Mouse (Mus musculus) right cerebral cortex, adult 2 months (tissue): ENCODE data around the gene Mylip.
A peak's percentile ranks its signal among the peaks of the same experiment; 100 is the strongest.

Experiments used
- DNase-seq, 2 experiments: peaks; one replicate each; pipeline ENCODE4 v3.0.0; 2021 to 2022; ENCODE audit warnings: low spot score in 2 of 2

Gene Mylip

GRCm38 (mm10) chr13:45389448-45390311 is at the start of gene Mylip:
Gene Mylip, plus strand, starts transcription at chr13:45389742.
- DNase-seq, result peak; percentile 97 to 98

- DNase-seq, result no peak
These were observed 47.6 kb upstream of the Mylip start for GRCm38 (mm10) chr13:45341991-45342390.

- no peak for DNase-seq
These were observed 46.0 kb upstream of the Mylip start for GRCm38 (mm10) chr13:45343541-45343940.

- DNase-seq, result no peak
These were observed 45.6 kb upstream of the Mylip start for GRCm38 (mm10) chr13:45343966-45344365.

GRCm38 (mm10) chr13:45345471-45346159 is 43.9 kb upstream of the Mylip start:
- DNase-seq, result peak in 1 of 2 experiments; percentile 6

GRCm38 (mm10) chr13:45351483-45351882 is 38.1 kb upstream of the Mylip start:
- no peak for DNase-seq

GRCm38 (mm10) chr13:45354824-45355223 is 34.7 kb upstream of the Mylip start:
- DNase-seq, result peak in 1 of 2 experiments; percentile 2

GRCm38 (mm10) chr13:45358208-45358607 is 31.3 kb upstream of the Mylip start:
- no peak for DNase-seq

GRCm38 (mm10) chr13:45358676-45359323 is 30.7 kb upstream of the Mylip start:
- DNase-seq, result no peak

- DNase-seq, result no peak
These were observed 23.8 kb upstream of the Mylip start for GRCm38 (mm10) chr13:45365788-45366187.

GRCm38 (mm10) chr13:45371673-45372072 is 17.9 kb upstream of the Mylip start:
- DNase-seq, result no peak

- DNase-seq, result no peak
These were observed 17.1 kb upstream of the Mylip start for GRCm38 (mm10) chr13:45372456-45372855.

- no peak for DNase-seq
These were observed 14.7 kb upstream of the Mylip start for GRCm38 (mm10) chr13:45374846-45375245.

GRCm38 (mm10) chr13:45382208-45382607 is 7.3 kb upstream of the Mylip start:
- DNase-seq, result no peak

GRCm38 (mm10) chr13:45384636-45385035 is 4.9 kb upstream of the Mylip start:
- no peak for DNase-seq

- no peak for DNase-seq
These were observed 4.0 kb upstream of the Mylip start for GRCm38 (mm10) chr13:45385521-45385920.

GRCm38 (mm10) chr13:45386253-45386652 is 3.3 kb upstream of the Mylip start:
- DNase-seq, result peak in 1 of 2 experiments; percentile 30

GRCm38 (mm10) chr13:45387231-45387630 is 2.3 kb upstream of the Mylip start:
- no peak for DNase-seq

- DNase-seq, result no peak
These were observed 1.2 kb upstream of the Mylip start for GRCm38 (mm10) chr13:45388254-45388805.

- DNase-seq, result no peak
These were observed 653 bp upstream of the Mylip start for GRCm38 (mm10) chr13:45388889-45389288.

- DNase-seq, result peak; percentile 32 to 46
These were observed 895 bp downstream of the Mylip start for GRCm38 (mm10) chr13:45390312-45390961.
